Mouse (Mus musculus) E14TG2a.4 (cell line): ENCODE results near the gene Camk1g.

Experiments used
- CTCF ChIP-seq: conservative IDR thresholded peaks from 2 replicates; pipeline ENCODE4 v1.5.1; 2014; ENCODE audit warnings: low read length
- POU5F1 ChIP-seq: IDR thresholded peaks from 2 replicates; pipeline ENCODE4 v1.6.1; 2014; ENCODE audit warnings: low read length, borderline replicate concordance

DNA sequence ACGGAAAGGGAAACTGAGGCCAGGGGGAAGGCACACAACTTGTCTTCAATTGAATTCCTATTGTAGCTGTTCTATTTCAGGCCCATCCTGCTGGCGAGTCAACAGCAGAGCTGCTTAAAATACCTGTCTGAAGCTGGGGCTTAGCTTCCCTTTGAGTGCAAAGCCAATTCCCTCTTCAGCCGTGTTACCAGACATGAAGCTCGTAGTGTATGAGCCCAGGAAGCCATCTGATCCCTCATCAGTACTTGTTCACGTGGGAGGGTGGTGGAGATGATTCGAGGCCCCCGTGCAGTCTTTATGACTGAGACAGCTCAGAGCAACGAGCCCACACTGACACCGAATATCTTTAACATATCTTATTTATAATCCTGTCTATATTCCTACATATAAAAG lies 53.7 kb downstream of the Camk1g start:
- TF ChIP-seq CTCF (no peak), POU5F1 (no peak)
